Mouse (Mus musculus): ENCODE measurements around the gene Syt1. TPM values are rescaled to one million over a fixed set of nuclear protein-coding genes. Genes with fewer than 3 reads are reported as not detected.

The Syt1 gene
- polyA plus RNA-seq, 1 experiment from 2014 or later: 8.6 TPM

DNA sequence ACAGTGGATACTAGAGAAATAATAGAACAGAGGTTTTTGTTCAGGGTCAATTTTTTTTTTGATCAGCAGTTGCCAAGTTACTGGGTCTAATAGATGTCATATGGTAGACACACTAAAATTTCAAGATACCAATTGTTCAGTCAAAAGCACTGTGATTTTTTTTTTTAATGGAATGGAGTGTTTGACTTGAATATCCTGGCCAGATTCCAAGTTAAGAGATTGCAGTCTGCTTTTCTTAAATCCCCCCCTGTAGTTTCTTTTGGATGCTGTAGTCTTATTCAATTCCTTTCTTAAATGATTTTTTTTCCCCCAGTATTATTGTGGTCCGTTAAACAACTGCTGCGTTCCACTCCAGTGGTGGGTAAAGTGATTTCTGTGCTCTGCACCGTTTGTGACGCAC is 140.2 kb downstream of the Syt1 start:
- no peaks in the 10 kb centered on the region for H3K4me1 ChIP-seq (ENCODE audit: control insufficient read depth, insufficient read depth, low read length)
- H3K9me3 ChIP-seq (replicated peaks; ENCODE audit: control insufficient read depth, low read length): no peaks in the 10 kb centered on the region
- no peaks in the 10 kb centered on the region for H3K27me3 ChIP-seq (ENCODE audit: control insufficient read depth, insufficient read depth, low read length)
- H3K9ac ChIP-seq (ENCODE audit: low read length): no peak overlapping the region
- no peak overlapping the region for H3K27ac ChIP-seq (ENCODE audit: low read length)
- no peak for ATAC-seq (ENCODE audit: insufficient read depth, low FRiP score)
- H3K36me3 ChIP-seq (ENCODE audit: control insufficient read depth, insufficient read depth, low read length): no peaks in the 10 kb centered on the region
- H3K4me2 ChIP-seq (ENCODE audit: low read depth, low read length): no peak overlapping the region
- 91% methylated on average over 4 of the region's 4 CpGs for WGBS
- no peak overlapping the region for H3K4me3 ChIP-seq (replicated peaks; ENCODE audit: low read length)

- no peak overlapping the region for H3K27ac ChIP-seq (ENCODE audit: low read length)
- H3K4me1 ChIP-seq (ENCODE audit: control insufficient read depth, insufficient read depth, low read length): no peaks in the 10 kb centered on the region
- no peaks in the 10 kb centered on the region for H3K36me3 ChIP-seq (ENCODE audit: control insufficient read depth, insufficient read depth, low read length)
- no peak overlapping the region for H3K4me3 ChIP-seq (replicated peaks; ENCODE audit: low read length)
- no peaks in the 10 kb centered on the region for H3K27me3 ChIP-seq (ENCODE audit: control insufficient read depth, insufficient read depth, low read length)
- H3K9ac ChIP-seq (ENCODE audit: low read length): no peak overlapping the region
- no peak overlapping the region for H3K4me2 ChIP-seq (ENCODE audit: low read depth, low read length)
- 77% methylated on average over 4 of the region's 4 CpGs for WGBS
- H3K9me3 ChIP-seq (replicated peaks; ENCODE audit: control insufficient read depth, low read length): no peaks in the 10 kb centered on the region
- ATAC-seq (ENCODE audit: insufficient read depth, low FRiP score): no peak
These were observed 142.6 kb downstream of the Syt1 start for GRCm38 (mm10) chr10:108868136-108868535.

DNA sequence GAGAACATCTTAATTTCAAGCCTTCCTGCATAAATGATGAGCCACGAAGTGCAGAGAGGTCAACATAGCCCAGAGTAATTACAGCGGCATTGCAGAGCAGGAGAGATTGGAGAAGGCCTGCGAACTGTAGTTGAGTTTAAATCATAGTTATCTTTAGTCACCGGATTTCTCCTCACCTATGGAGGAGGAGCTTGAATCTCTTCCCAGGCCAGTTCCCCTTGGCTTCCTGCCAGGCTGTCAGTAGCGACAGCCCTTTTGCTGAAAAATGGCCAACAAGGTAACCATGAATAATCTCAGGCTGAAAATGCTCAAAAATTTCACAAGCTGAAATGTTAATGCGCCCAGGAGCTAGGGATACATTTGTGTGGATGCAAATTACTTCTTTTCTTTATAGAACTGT is 143.6 kb downstream of the Syt1 start:
- 55% methylated on average over 6 of the region's 6 CpGs for WGBS
- H3K4me2 ChIP-seq (ENCODE audit: low read depth, low read length): no peak overlapping the region
- ATAC-seq (ENCODE audit: insufficient read depth, low FRiP score): no peak

DNA sequence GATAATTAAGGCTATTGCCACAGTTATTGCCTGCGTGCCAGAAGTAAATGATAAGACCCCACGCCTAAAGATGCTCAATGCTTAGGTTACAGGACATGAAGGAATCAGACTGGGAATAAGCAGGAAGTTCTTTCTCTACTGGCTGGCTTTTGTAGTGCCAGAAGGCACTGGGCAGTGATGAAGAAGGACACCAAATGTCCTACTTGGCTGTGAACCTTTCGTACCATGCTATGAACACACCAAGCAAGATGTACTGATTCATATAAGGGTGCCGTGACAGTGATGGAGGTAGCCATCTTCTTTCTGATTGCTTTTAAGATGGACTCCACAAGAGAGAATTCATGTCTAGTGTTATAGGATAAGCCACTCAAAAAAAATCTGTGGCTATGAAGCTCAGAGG is 145.2 kb downstream of the Syt1 start:
- Histone ChIP-seq H3K36me3 (ENCODE audit: control insufficient read depth, insufficient read depth, low read length) (no peaks in the 10 kb centered on the region), H3K27me3 (ENCODE audit: control insufficient read depth, insufficient read depth, low read length) (no peaks in the 10 kb centered on the region), H3K4me2 (ENCODE audit: low read depth, low read length) (no peak overlapping the region), H3K27ac (ENCODE audit: low read length) (no peak overlapping the region), H3K9ac (ENCODE audit: low read length) (no peak overlapping the region), H3K4me1 (ENCODE audit: control insufficient read depth, insufficient read depth, low read length) (no peaks in the 10 kb centered on the region), H3K4me3 (replicated peaks; ENCODE audit: low read length) (no peak overlapping the region), H3K9me3 (replicated peaks; ENCODE audit: control insufficient read depth, low read length) (no peaks in the 10 kb centered on the region)
- ATAC-seq (ENCODE audit: insufficient read depth, low FRiP score): no peak
- WGBS: 93% methylated on average over 4 of the region's 4 CpGs

More for the DNA sequence above, 143.6 kb downstream of the Syt1 start:
- Histone ChIP-seq H3K9me3 (replicated peaks; ENCODE audit: control insufficient read depth, low read length) (no peaks in the 10 kb centered on the region), H3K9ac (ENCODE audit: low read length) (no peak overlapping the region), H3K27me3 (ENCODE audit: control insufficient read depth, insufficient read depth, low read length) (no peaks in the 10 kb centered on the region), H3K4me1 (ENCODE audit: control insufficient read depth, insufficient read depth, low read length) (no peaks in the 10 kb centered on the region), H3K27ac (ENCODE audit: low read length) (no peak overlapping the region), H3K4me3 (replicated peaks; ENCODE audit: low read length) (no peak overlapping the region), H3K36me3 (ENCODE audit: control insufficient read depth, insufficient read depth, low read length) (no peaks in the 10 kb centered on the region)

DNA sequence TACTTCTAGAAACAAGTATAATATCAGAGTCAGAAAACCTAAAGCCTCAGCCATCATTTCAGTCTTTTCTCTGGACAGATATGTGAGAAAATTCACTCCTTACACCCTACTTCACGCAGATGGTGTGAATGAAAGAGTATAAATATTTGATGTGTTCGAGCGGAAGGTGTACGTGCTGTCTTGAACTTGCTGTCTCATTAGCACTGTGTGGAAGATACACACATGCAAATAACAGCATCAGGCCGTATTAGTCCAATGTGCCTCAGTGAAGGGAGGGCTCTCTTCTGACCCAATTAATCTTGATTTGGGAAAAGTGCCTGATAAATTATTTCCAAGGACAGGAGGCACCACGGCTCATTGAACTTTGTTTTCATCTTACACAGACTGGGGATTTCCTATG is 154.8 kb downstream of the Syt1 start:
- H3K27me3 ChIP-seq (ENCODE audit: control insufficient read depth, insufficient read depth, low read length): no peaks in the 10 kb centered on the region
- H3K9ac ChIP-seq (ENCODE audit: low read length): no peak overlapping the region
- ATAC-seq (ENCODE audit: insufficient read depth, low FRiP score): no peak
- no peaks in the 10 kb centered on the region for H3K36me3 ChIP-seq (ENCODE audit: control insufficient read depth, insufficient read depth, low read length)
- no peak overlapping the region for H3K4me2 ChIP-seq (ENCODE audit: low read depth, low read length)
- no peak overlapping the region for H3K4me3 ChIP-seq (replicated peaks; ENCODE audit: low read length)
- WGBS: 75% methylated on average over 6 of the region's 6 CpGs
- H3K9me3 ChIP-seq (replicated peaks; ENCODE audit: control insufficient read depth, low read length): no peaks in the 10 kb centered on the region
- no peak overlapping the region for H3K27ac ChIP-seq (ENCODE audit: low read length)
- H3K4me1 ChIP-seq (ENCODE audit: control insufficient read depth, insufficient read depth, low read length): no peaks in the 10 kb centered on the region

DNA sequence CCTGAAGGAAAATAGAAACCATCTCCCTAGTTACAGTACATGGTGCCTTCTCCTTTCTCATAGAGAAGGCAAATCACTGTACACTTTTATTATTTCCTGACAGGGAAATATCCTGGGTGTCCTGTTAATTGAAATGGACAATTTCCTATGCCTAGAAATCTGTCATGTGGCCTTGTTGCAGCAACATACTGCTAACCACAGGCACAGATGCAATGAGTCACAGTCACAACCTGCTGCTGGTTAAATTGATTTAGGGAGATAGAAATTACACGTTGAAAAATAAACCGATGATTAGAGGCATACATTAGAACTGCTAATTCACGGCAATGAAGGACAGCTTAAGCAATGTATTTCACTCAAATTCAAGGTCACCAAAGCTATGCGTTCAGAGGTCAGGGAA is 158.0 kb downstream of the Syt1 start:
- no peak for ATAC-seq (ENCODE audit: insufficient read depth, low FRiP score)
- no peak overlapping the region for H3K4me2 ChIP-seq (ENCODE audit: low read depth, low read length)

DNA sequence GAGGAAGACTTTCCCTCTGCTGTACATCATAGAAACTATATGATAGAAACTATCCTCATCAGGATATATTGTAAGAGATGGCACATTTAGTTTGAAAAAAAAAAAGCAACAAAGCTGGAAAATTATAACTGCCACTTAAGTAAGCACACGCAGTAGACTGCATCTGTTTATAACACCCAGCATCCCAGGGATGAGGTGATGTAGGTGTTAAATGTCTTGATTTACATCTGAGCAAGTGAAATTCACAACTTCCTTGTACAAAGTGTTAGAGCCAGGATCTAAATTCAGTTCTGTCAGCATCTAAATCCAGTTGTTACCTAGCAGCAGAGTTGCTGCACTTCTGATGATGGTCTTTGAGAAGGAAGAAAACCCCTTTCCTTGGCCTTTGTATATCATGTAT is 173.3 kb downstream of the Syt1 start:
- H3K4me2 ChIP-seq (ENCODE audit: low read depth, low read length): no peak overlapping the region
- no peaks in the 10 kb centered on the region for H3K9me3 ChIP-seq (replicated peaks; ENCODE audit: control insufficient read depth, low read length)
- H3K4me1 ChIP-seq (ENCODE audit: control insufficient read depth, insufficient read depth, low read length): no peaks in the 10 kb centered on the region
- no peaks in the 10 kb centered on the region for H3K36me3 ChIP-seq (ENCODE audit: control insufficient read depth, insufficient read depth, low read length)
- H3K9ac ChIP-seq (ENCODE audit: low read length): no peak overlapping the region
- no peak for ATAC-seq (ENCODE audit: insufficient read depth, low FRiP score)
- WGBS: 88% methylated on average over 1 of the region's 1 CpGs
- no peak overlapping the region for H3K4me3 ChIP-seq (replicated peaks; ENCODE audit: low read length)
- no peaks in the 10 kb centered on the region for H3K27me3 ChIP-seq (ENCODE audit: control insufficient read depth, insufficient read depth, low read length)
- H3K27ac ChIP-seq (ENCODE audit: low read length): no peak overlapping the region

More for the DNA sequence above, 158.0 kb downstream of the Syt1 start:
- H3K27me3 ChIP-seq (ENCODE audit: control insufficient read depth, insufficient read depth, low read length): no peaks in the 10 kb centered on the region
- no peak overlapping the region for H3K4me3 ChIP-seq (replicated peaks; ENCODE audit: low read length)
- 46% methylated on average over 4 of the region's 4 CpGs for WGBS
- H3K4me1 ChIP-seq (ENCODE audit: control insufficient read depth, insufficient read depth, low read length): no peaks in the 10 kb centered on the region
- no peak overlapping the region for H3K27ac ChIP-seq (ENCODE audit: low read length)
- H3K36me3 ChIP-seq (ENCODE audit: control insufficient read depth, insufficient read depth, low read length): no peaks in the 10 kb centered on the region
- no peaks in the 10 kb centered on the region for H3K9me3 ChIP-seq (replicated peaks; ENCODE audit: control insufficient read depth, low read length)
- H3K9ac ChIP-seq (ENCODE audit: low read length): no peak overlapping the region

DNA sequence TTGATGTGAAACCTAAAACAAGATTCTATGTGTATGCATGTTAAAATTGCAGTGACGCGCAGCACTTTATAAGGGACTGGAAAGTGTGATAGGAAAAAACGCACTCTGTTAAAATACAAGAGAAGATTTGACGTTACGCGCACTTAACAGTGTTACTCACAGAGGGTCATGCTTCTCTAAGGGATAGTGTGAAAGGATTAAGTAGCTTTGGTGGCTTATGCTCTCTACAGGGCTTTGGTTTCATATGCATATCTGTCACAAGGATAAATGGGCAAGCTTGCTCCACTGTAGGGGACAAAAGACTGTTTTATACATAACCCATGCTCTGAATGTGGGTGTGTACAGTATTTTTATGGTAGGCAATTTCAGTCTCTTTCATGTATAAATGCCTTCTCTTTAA is 178.5 kb downstream of the Syt1 start:
- no peaks in the 10 kb centered on the region for H3K27me3 ChIP-seq (ENCODE audit: control insufficient read depth, insufficient read depth, low read length)

DNA sequence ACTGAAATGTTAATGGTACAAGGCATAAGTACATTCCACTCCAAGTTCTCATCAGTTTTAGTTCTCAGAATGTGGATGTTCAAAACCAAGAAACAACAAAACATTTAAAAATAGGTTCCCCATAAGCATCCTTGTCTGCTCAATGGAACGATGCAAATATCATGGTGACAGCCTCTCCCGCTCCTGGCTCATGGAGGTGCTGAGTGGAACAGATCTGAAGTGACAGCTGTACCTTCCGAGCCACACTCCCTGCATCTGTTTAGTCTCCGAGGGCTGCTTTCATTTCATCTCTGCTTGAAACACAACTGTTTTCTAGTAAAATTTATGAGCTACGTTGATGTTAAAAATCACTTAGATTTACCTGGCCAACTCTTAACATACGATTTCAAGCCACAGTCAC is 179.0 kb downstream of the Syt1 start:
- Histone ChIP-seq H3K4me3 (replicated peaks; ENCODE audit: low read length) (no peak overlapping the region), H3K27me3 (ENCODE audit: control insufficient read depth, insufficient read depth, low read length) (no peaks in the 10 kb centered on the region), H3K4me1 (ENCODE audit: control insufficient read depth, insufficient read depth, low read length) (no peaks in the 10 kb centered on the region), H3K4me2 (ENCODE audit: low read depth, low read length) (no peak overlapping the region), H3K9ac (ENCODE audit: low read length) (no peak overlapping the region), H3K36me3 (ENCODE audit: control insufficient read depth, insufficient read depth, low read length) (no peaks in the 10 kb centered on the region), H3K27ac (ENCODE audit: low read length) (no peak overlapping the region), H3K9me3 (replicated peaks; ENCODE audit: control insufficient read depth, low read length) (no peaks in the 10 kb centered on the region)
- 84% methylated on average over 6 of the region's 6 CpGs for WGBS
- ATAC-seq (ENCODE audit: insufficient read depth, low FRiP score): no peak

More for the DNA sequence above, 178.5 kb downstream of the Syt1 start:
- H3K27ac ChIP-seq (ENCODE audit: low read length): no peak overlapping the region
- H3K4me3 ChIP-seq (replicated peaks; ENCODE audit: low read length): no peak overlapping the region
- 81% methylated on average over 6 of the region's 6 CpGs for WGBS
- no peaks in the 10 kb centered on the region for H3K36me3 ChIP-seq (ENCODE audit: control insufficient read depth, insufficient read depth, low read length)
- no peak for ATAC-seq (ENCODE audit: insufficient read depth, low FRiP score)
- H3K9me3 ChIP-seq (replicated peaks; ENCODE audit: control insufficient read depth, low read length): no peaks in the 10 kb centered on the region
- H3K4me2 ChIP-seq (ENCODE audit: low read depth, low read length): no peak overlapping the region
- no peak overlapping the region for H3K9ac ChIP-seq (ENCODE audit: low read length)
- no peaks in the 10 kb centered on the region for H3K4me1 ChIP-seq (ENCODE audit: control insufficient read depth, insufficient read depth, low read length)

- no peaks in the 10 kb centered on the region for H3K36me3 ChIP-seq (ENCODE audit: control insufficient read depth, insufficient read depth, low read length)
- no peak overlapping the region for H3K27ac ChIP-seq (ENCODE audit: low read length)
- H3K4me2 ChIP-seq (ENCODE audit: low read depth, low read length): no peak overlapping the region
- no peak overlapping the region for H3K4me3 ChIP-seq (replicated peaks; ENCODE audit: low read length)
- H3K9ac ChIP-seq (ENCODE audit: low read length): no peak overlapping the region
- 88% methylated on average over 6 of the region's 6 CpGs for WGBS
- ATAC-seq (ENCODE audit: insufficient read depth, low FRiP score): no peak
- no peaks in the 10 kb centered on the region for H3K4me1 ChIP-seq (ENCODE audit: control insufficient read depth, insufficient read depth, low read length)
- H3K27me3 ChIP-seq (ENCODE audit: control insufficient read depth, insufficient read depth, low read length): no peaks in the 10 kb centered on the region
- H3K9me3 ChIP-seq (replicated peaks; ENCODE audit: control insufficient read depth, low read length): no peaks in the 10 kb centered on the region
These were observed 188.5 kb downstream of the Syt1 start for GRCm38 (mm10) chr10:108822273-108822672.

Measured in stomach, embryonic 16.5 days (tissue).